Mouse (Mus musculus): ENCODE results near the gene Arid2. TPM values are rescaled to one million over a fixed set of nuclear protein-coding genes. Genes with fewer than 3 reads are reported as not detected.
"Not testable (repeated sequence)": the region's sequence is repeated elsewhere in the genome, so short reads cannot be mapped to it uniquely, and the experiment has no call there.

Gene Arid2
- polyA plus RNA-seq, 3 experiments from 2014 or later, result 13.7 to 21.7 (median 17.0) TPM

DNA sequence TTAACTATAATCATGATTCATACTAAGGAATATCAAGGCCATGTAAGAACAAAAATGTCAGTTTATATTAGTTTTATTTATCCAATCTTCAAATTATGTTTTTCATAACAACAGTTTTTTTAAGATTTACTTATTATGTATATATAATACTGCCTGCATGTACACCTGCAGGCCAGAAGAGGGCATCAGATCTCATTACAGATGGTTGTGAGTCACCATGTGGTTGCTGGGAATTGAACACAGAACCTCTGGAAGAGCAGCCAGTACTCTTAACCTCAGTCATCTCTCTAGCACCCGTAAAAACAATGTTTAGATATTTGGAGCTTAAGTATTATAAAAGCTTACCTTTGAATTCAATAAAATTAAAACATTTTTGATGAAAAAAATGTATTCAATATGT, 146.9 kb downstream of the Arid2 start:
- no peak for ATAC-seq

DNA sequence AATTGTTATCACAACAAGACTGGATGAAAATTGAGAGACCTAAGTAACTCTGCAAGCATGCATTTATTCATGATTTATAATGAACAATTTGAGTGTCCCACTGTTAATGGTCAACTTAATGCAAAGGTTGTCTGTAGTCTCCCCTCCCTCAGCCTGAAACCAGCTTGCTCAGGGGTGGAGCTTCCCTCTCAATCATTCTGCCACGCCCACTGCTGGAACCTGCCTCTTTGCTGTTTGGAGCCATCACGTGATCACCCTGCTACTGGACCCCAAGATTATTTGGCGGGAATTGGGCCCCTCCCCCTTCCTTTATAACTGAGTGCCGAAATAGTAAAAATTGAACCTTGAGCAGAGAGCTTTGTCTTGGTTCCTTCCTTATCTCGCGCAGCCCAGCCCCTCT, 154.2 kb downstream of the Arid2 start:
- not testable (repeated sequence) for ATAC-seq

DNA sequence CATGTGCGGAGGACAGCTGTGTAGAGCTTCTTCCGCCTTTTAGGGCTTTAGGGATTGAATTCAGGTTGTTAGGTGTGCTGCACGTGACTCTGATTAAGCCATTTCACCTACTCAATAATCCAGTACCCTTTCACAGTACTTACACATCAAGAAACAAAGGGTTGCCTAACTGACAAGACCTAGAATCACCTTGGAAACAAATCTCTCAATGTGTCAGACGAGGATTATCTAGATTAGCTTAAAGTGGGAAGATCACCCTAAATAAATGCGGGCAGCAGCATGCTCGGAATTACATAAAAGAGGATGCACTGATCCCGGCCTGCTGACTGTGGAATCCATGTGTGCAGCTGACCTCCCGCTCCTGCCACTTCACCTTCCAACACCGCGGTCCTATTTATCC, 159.5 kb downstream of the Arid2 start:
- no peak for ATAC-seq

DNA sequence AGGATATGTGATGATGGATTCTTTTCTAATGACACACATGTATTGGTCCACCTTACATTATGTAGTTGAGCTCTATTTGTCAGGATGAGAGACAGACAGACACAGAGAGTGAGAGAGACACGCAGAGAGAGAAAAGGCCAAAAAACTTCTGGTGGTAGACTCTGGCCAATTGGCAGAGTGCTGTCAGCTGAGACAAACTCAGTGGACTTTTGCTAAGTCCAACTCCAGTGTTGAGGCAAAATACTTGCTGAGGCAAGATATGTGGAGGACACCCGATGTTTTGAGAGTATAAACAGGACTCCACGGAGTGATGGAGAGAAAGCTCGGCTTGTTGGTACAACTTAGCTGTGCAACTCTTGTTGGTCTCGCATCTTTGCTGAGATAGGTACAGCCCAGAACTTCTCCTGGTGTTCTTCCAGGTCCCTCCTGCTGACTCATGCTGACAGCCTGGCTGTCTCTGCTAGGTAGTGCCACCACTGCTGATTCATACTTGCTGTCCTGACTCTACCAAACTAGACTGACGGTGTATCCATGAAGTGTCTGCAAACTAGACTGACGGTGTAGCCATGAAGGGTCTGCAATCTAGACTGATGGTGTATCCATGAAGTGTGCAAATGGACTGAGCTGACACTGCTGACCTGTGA, 161.5 kb downstream of the Arid2 start:
- no peak for ATAC-seq

DNA sequence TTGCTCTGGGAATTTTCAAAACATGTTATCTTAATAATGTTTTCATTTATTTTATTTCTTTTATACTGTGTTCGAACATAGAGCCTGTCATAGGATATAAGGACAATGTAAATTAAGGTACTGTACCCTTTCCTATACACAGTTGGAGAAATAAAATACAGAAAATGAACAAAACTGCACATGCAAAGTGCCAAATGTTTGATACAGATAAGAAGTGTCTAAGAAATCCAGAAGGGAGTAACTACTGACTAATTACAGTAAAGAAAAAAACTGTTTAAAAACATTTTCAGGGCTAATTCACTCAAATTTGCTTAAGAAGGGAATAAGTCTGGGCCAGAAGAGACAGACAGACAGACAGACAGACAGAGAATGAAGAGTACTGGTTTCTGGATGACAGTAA, 166.0 kb downstream of the Arid2 start:
- ATAC-seq, result no peak

Other genes with a start within 250 kb of the Arid2 start
- 10 to 100 TPM; 45.4 to 51.8 (median 48.2) TPM for gene Scaf11, start 173.3 kb downstream of the Arid2 start, polyA plus RNA-seq (2017; shearing (Covaris generic))

Data from inflammation-experienced regulatory T-cells, adult 6 months (primary cell).